Mouse (Mus musculus) ZHBTc4 (cell line): ENCODE measurements around the gene Atp13a3.
"Not testable (repeated sequence)": the region's sequence is repeated elsewhere in the genome, so short reads cannot be mapped to it uniquely, and the experiment has no call there.

Source experiments
- DNase-seq: peaks from one replicate; pipeline ENCODE4 v3.0.0-alpha.2; 2011; ENCODE audit warnings: low read depth, low spot score

Gene Atp13a3

GRCm38 (mm10) chr16:30412680-30413079 lies 6.9 kb upstream of the Atp13a3 start:
- DNase-seq = no peak

GRCm38 (mm10) chr16:30410914-30411313 lies 5.1 kb upstream of the Atp13a3 start:
- DNase-seq = no peak

- peak; percentile 94 for DNase-seq
Measured at GRCm38 (mm10) chr16:30407513-30407912, 1.7 kb upstream of the Atp13a3 start.

DNA sequence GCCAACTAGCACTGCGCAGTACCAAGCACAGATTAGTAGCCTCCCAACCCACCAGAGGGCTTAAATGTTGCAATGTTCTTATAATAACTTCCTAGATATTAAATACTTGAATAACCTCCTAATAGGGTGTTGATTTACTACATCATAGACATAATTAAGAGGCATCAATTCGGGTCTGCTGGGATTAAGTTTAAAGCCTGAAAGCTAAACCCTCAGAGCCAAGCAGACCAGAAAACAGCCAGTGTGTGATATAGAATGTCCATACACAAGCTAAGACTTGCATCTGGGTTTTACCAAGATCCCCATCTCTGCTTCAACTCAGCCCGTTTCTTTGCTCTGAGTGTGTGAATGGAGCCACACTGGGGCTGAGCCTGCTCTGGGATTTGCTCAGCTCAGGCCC lies 2.2 kb downstream of the Atp13a3 start:
- DNase-seq = no peak

DNA sequence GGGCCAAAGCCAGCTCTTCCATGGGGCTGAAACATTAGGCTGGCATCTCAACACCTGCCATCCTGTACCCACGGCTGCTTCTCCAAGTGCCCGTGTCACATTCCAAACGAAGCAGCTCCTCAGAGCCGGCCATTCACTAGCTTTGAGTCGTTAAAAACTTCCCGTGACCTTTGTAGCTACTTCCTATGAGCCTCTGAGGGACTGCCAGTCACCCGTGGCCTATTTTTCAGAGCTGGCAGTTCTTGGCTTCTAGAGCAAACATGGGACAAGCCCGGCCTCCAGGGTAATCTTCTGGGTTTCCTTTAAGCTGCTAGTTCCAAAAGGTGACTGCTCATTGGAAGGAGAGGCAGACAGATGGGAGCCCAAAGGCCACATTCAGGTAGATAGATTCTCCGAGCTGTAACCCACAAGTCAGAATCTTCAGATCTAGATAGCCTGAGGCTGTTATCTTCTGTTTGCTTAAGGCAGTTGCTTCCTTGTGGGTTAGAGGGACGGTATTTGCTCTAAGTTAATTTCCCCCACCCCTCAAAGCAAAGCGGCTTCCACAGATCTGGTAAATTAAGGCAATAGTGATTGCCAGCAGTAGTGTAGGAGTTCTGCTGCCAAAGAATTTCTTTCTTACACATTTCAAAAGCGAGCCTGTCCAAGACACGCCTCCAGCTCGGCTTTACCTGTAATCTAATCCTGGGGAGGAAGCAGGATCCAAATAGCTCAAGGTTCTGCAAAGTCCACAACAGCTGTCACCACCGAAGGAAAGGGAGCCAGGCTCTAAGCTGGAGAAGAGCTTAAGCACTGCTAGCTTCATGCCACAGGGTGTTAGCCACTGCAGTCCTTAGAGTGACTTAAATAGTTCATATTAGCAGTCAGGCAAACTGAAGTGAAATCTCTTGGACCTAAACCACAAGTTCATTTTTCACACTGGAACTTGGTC lies 8.4 kb downstream of the Atp13a3 start:
- DNase-seq = no peak

DNA sequence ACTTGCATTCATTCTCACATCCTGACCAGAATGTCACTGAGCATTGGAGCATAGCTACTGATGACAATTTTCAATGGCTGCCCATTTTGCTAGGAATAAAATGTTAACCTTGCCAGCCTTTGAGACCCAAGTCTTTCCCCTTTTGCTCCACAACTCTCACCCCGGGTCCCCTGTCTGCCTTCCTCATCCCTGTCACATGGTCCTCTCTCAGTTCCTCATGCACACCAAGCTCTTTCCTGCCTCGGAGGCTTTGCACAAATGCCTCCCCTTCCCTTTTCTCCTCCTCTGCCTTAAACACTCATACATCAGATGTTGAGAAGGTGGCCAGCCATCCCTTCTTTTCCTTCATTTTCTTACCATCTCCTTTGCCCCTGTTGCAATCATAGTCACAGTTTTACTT lies 10.6 kb downstream of the Atp13a3 start:
- DNase-seq = no peak

- no peak for DNase-seq
Measured at GRCm38 (mm10) chr16:30390650-30391340, 15.0 kb downstream of the Atp13a3 start.

DNA sequence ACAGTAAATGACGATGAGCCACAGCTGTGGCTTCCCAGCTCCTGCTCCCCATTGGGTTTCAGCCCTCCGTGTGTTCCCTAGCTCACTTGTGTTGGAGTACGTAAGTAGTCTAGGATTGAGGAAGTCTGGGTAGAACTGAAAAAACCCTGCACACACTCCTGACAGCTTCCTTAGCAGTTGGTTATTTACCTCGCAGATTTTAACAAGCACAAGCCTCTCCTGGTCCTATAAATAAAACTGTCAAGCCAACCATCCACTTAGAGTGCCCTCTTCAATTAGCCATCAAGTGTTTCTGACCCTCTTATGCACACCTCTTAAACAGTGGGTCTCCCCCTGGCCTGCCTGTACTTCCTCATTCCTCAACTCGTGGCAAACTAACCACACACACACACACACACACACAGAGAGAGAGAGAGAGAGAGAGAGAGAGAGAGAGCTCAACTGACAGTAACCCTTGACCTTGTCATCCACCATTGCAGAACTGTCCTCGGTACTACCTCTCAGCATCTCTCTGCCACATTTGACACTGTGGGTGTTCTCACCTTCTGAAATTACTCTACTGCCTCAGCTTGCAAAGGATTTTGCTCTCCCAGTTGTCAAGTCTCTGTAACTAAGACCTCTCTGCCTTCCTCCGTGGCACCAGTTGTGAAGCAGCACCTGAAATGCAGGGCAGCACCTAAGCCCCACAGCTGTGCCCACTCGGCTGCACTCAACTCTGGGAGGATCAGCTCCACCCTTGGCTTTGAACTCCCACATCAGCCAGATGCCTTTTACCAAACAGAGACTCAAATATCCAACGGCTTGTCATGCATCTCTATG lies 15.7 kb downstream of the Atp13a3 start:
- no peak for DNase-seq

GRCm38 (mm10) chr16:30389210-30389684 lies 16.5 kb downstream of the Atp13a3 start:
- DNase-seq = peak; percentile 59

DNA sequence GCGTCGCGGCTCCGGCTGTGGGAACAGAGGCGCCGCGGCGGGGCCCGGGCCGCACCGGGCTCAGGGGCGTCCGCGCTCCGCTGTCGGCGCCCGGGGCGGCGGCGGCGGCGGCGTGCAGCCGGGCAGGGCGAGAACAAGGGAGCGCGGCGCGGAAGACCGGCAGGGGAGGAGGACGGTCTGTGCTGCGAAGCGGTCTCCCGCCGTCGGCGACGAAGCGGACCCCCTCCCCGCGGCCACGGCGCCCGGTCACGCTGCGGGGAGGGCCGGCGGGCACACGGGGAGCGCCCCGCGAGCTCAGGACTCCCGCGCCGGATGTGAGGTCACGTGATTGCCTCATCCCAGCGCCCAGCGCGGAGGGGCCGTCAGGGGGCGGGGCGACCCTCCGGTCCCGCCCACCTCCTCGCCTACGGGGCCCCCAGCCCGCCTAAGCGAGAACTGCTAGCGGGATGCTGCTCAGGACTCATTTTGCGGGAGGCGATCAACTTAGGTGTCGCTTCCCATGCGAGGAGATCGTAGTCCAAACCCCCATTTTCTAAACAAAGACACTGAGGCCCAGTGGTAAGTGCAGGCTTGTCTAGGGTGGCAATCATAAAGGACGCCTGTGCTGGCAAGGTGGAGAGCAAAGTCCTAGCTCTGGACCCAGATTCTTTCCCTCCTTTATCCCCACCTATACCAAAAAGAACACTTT lies 17.1 kb downstream of the Atp13a3 start:
- peak; percentile 95 for DNase-seq

- peak; percentile 56 for DNase-seq
Measured at GRCm38 (mm10) chr16:30387871-30388460, 17.8 kb downstream of the Atp13a3 start.

DNA sequence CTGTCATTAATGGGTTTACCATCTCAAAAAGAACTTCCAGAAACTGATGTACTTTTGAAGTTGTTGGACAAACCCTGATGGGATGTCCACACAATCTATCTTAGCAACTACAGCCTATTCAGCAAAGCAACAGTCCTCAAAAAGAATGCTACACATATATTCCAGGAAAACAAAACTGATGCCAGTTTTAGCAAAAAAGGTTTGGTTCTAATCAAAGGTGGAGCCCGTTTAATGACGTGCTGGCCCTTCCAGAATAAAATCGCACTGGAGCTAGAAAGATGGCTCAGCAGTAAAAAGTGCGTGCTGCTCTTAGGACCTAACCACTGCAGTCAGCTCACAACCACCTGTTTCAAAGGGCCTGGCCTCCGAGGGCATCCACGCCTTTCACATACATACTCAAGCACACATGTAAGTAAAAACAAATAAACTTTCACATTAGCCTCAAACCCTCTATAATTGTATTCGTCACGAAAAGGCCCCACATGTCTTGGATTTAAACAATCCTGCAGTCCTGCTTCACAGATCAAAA lies 18.8 kb downstream of the Atp13a3 start:
- DNase-seq = no peak

DNA sequence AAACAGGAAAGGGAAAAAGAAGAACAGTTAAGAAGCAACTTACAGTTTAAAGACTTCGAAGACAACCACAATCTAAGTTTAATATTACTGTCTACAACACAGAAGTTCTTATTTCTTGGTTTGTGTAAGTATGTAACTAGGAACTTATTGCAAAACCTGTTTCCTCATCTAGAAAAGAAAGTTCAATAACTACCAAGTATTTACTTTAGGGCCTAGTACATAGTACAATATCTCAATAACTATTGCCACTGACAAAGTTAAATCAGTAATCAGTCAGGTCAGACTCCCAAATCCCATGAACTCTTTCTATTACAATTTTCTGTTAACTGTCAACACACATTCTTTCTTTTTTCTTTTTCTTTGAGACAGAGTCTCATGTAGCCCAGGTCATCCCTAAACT lies 20.2 kb downstream of the Atp13a3 start:
- DNase-seq = no peak

DNA sequence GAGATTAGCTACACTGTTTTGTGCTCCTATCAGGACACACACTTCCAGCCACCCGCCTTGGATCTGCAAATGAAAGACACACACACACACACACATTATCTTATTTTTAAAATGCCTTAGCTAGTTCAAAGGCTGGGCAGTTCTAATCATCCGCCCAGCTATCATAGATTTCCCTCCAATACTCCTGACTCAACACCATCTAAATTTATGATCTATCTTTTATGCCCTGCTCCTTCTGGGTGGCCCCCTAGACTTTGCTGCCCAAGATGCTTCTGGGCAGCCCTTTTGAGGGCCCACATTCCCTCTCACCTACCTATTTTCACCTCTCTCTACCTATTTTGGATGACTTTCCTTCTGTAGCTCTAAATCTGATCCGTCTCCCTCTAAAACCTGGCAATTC lies 29.5 kb downstream of the Atp13a3 start:
- no peak for DNase-seq

DNA sequence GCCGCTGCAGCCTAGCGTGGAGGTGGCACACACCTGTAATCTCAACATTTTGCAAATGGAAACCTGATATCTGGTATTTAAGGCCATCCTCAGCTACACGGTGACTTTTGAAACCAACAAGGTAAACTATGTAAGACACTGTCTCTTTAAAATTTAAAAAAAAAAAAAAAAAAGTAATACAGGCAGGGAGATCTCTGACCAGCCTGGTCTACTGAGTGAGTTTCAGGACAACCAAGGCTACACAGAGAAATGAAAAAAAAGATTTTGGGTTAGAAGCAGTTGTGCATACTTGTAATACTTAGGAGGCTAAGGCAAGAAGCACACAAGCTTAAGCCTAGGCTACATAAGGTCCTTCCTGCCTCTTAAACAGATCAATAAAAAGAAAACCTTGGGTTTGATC lies 30.8 kb downstream of the Atp13a3 start:
- no peak for DNase-seq

DNA sequence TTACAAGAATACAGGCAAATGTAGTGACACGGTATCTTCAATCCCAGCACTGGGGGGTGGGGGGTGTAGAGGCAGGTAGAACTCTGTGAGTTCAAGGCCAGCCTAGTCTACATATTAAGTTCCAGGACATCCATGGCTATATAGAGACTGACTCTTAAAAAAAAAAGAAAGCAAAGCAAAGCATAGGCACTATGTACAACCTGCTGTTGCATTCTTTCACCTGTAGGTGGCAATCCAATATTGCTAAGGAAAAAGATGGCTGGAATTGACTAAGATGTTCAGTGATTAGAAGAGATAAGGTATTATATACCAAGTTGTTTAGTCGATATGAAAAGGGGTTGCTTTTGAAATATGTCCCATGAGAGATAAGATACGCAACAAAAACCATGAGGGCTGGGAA lies 31.5 kb downstream of the Atp13a3 start:
- DNase-seq = peak; percentile 68

DNA sequence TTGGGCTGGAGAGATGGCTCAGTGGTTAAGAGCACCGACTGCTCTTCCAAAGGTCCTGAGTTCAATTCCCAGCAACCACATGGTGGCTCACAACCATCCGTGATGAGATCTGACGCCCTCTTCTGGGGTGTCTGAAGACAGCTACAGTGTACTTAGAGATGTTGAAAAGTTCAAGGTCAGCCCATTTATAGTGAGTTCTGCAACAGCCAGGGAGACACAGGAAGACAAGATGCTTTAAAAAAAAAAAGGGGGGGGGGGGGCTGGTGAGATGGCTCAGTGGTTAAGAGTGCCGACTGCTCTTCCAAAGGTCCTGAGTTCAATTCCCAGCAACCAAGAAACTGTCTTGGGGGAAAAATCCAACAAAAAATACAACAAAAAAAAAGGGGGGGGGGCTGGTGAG lies 32.5 kb downstream of the Atp13a3 start:
- DNase-seq = not testable (repeated sequence)

GRCm38 (mm10) chr16:30367395-30367794 lies 38.4 kb downstream of the Atp13a3 start:
- DNase-seq = no peak

DNA sequence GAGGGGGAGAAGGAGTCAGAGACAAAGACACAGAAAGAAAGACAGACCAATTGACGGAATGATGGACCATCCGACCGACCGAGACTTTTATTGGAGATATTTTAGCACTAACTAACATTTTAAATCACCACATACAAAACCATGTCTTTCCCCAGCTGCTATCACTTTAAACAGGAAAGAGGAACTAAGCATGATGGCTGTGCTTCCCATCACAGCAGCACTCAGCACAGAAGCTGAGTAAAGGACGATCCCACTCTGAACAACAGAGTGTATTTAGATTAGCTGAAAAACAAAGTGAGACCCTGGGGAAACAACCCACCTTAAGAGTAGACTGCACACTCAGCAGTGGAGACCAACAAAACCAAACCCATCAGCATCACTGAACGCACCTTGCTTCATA lies 41.2 kb downstream of the Atp13a3 start:
- no peak for DNase-seq

- no peak for DNase-seq
Measured at GRCm38 (mm10) chr16:30362528-30362927, 43.2 kb downstream of the Atp13a3 start.

- DNase-seq = not testable (repeated sequence)
Measured at GRCm38 (mm10) chr16:30353489-30353888, 52.3 kb downstream of the Atp13a3 start.
